Mouse (Mus musculus) forebrain, embryonic 13.5 days (tissue): ENCODE data around the gene Rapgef2. TPM values are rescaled to one million over a fixed set of nuclear protein-coding genes. Genes with fewer than 3 reads are reported as not detected.

ENCODE experiments used
- ATAC-seq: fragments of 200-750 bp; cut with Nextera tagmentation; 2 replicates; pipeline ENCODE4 v1.8.0; 2017
- H3K27ac ChIP-seq: fragments of 300-500 bp; sonication (generic); 2 replicates; pipeline ENCODE4 v1.5.1; 2015; ENCODE audit warnings: inconsistent platforms, mild to moderate bottlenecking, moderate library complexity
- H3K27me3 ChIP-seq: fragments of 300-500 bp; sonication (generic); 2 replicates; pipeline ENCODE4 v1.6.1; 2015; ENCODE audit warnings: mild to moderate bottlenecking, inconsistent platforms
- H3K36me3 ChIP-seq: fragments of 300-500 bp; sonication (generic); 2 replicates; pipeline ENCODE4 v1.6.1; 2015; ENCODE audit warnings: mild to moderate bottlenecking, inconsistent platforms; ENCODE audit not compliant: poor library complexity, severe bottlenecking
- H3K4me1 ChIP-seq: fragments of 300-500 bp; sonication (generic); 2 replicates; pipeline ENCODE4 v1.6.1; 2015; ENCODE audit warnings: inconsistent platforms
- H3K4me2 ChIP-seq: fragments of 300-500 bp; sonication (generic); 2 replicates; pipeline ENCODE4 v1.6.1; 2015; ENCODE audit warnings: inconsistent platforms, mild to moderate bottlenecking, moderate library complexity
- H3K4me3 ChIP-seq: fragments of 300-500 bp; sonication (generic); 2 replicates; pipeline ENCODE4 v1.5.1; 2015; ENCODE audit warnings: mild to moderate bottlenecking, inconsistent platforms
- H3K9ac ChIP-seq: fragments of 300-500 bp; sonication (generic); 2 replicates; pipeline ENCODE4 v1.6.1; 2015; ENCODE audit warnings: mild to moderate bottlenecking, inconsistent platforms
- H3K9me3 ChIP-seq: fragments of 300-500 bp; sonication (generic); replicated peaks from 2 replicates; pipeline ENCODE4 v1.6.1; 2016; ENCODE audit warnings: inconsistent platforms
- WGBS: fragments of 180-500 bp; shearing (Covaris S2); methylation state at CpG from one replicate; pipeline ENCODE4 v1.1.7; 2015; 5-methylcytosine and 5-hydroxymethylcytosine counted together
- polyA plus RNA-seq: library from polyadenylated mRNA; unstranded; fragments of >200 nt; fragmentation: Nextera tagmentation; extraction: Ambion mirVana; gene quantifications from 2 replicates; pipeline ENCODE4 v1.2.1, GENCODE M21; 2015

The Rapgef2 gene
- polyA plus RNA-seq, 1 experiment from 2014 or later, result 7.7 TPM

DNA sequence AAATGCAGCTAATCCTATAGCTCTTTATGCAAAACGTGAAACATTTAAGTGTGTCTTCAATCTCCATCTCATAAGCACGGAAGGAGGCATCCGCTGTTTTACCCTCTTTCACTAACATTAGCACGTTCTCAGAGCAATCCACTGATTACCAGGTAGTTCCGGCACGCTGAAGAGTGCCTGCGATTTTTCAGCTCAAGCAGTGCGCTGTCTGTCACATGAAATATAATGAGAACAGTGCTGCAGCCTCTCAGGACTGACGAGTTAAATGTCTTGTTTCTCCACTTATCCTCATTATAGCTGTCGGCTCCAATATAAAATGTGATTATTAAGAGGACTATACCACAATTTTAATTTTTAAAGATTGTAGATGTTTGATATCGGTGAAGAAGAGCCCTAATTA is 94.8 kb downstream of the Rapgef2 start:
- no peak overlapping the region for H3K4me2 ChIP-seq
- H3K9me3 ChIP-seq, result no peaks in the 10 kb centered on the region
- no peak overlapping the region for H3K27ac ChIP-seq
- no peak overlapping the region for H3K4me3 ChIP-seq
- no peaks in the 10 kb centered on the region for H3K27me3 ChIP-seq
- no peaks in the 10 kb centered on the region for H3K36me3 ChIP-seq
- H3K4me1 ChIP-seq, result peaks cover 18% of the 10 kb centered on the region
- peak; percentile 61; the same call in 1 of the 2 replicates for ATAC-seq
- 79% methylated on average over 11 of the region's 11 CpGs for WGBS
- H3K9ac ChIP-seq, result no peak overlapping the region

DNA sequence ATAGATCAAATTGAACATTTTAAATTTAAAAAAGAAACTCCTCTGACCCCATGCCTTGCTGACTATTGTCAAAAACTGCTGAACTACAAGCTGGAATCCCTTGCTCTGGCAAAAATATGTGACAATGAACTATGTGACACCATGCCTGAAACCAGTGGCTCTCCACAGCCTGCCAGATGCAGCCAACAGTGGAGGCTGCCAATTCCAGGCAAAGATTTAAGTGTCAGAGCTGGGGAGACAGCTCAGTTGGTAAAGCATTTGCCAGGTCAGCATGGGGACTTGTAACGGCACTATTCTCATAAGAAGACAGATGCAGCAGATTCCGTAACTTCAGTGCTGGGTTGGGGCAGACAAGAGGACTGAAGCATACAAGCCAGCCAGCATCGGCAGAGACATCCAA is 95.9 kb downstream of the Rapgef2 start:
- Histone ChIP-seq H3K9ac (no peak overlapping the region), H3K4me3 (no peak overlapping the region), H3K4me1 (peaks cover 18% of the 10 kb centered on the region), H3K4me2 (no peak overlapping the region), H3K36me3 (no peaks in the 10 kb centered on the region), H3K9me3 (no peaks in the 10 kb centered on the region), H3K27ac (no peak overlapping the region), H3K27me3 (no peaks in the 10 kb centered on the region)
- no peak for ATAC-seq
- WGBS, result 86% methylated on average over 3 of the region's 3 CpGs

DNA sequence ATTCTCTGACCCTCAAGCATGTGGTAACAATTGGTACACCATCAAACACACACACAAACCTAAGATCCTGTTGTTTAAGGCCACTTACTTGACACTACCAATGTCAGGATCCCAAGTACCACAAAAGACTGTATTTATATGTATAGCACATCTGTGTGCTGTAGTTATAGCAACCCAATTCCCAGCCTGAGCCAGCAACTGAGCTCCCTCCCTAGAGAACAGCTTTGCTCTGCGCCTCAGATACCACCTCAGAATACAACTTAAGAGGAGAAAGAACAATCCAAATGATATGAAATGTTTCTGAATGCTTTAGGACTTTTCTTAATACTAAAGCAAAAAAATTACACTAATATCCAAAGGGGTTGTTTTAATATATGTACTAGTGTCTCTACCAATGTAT is 98.4 kb downstream of the Rapgef2 start:
- Histone ChIP-seq H3K4me2 (no peak overlapping the region), H3K27ac (no peak overlapping the region), H3K27me3 (no peaks in the 10 kb centered on the region), H3K4me3 (no peak overlapping the region), H3K9me3 (no peaks in the 10 kb centered on the region), H3K36me3 (no peaks in the 10 kb centered on the region), H3K4me1 (peaks cover 14% of the 10 kb centered on the region), H3K9ac (no peak overlapping the region)
- no peak for ATAC-seq
- 97% methylated on average over 1 of the region's 1 CpGs for whole genome bisulfite sequencing

DNA sequence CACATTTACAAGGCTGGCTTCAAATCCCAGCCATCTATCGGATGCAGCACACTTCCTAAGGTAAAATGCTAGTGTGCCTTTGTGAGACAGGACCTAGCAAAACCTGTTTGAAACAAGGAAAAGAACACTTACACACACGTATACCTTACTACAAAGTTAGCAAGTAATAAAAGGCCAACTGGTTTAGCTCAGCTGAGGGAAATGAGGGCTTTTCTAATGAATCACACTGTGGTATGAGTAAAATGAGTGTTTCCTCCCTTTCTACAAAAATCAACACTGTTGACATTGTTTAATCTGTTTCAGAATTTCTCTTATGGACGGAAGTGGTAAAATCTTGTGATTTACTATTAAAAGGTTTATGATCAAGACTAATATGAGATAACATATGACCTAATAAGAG is 104.0 kb downstream of the Rapgef2 start:
- H3K9me3 ChIP-seq, result no peaks in the 10 kb centered on the region
- H3K4me2 ChIP-seq, result no peak overlapping the region
- H3K27me3 ChIP-seq, result no peaks in the 10 kb centered on the region
- H3K4me1 ChIP-seq, result peaks cover 25% of the 10 kb centered on the region
- H3K36me3 ChIP-seq, result no peaks in the 10 kb centered on the region
- ATAC-seq, result no peak
- H3K4me3 ChIP-seq, result no peak overlapping the region
- 85% methylated on average over 3 of the region's 3 CpGs for WGBS
- H3K27ac ChIP-seq, result no peak overlapping the region
- H3K9ac ChIP-seq, result no peak overlapping the region

DNA sequence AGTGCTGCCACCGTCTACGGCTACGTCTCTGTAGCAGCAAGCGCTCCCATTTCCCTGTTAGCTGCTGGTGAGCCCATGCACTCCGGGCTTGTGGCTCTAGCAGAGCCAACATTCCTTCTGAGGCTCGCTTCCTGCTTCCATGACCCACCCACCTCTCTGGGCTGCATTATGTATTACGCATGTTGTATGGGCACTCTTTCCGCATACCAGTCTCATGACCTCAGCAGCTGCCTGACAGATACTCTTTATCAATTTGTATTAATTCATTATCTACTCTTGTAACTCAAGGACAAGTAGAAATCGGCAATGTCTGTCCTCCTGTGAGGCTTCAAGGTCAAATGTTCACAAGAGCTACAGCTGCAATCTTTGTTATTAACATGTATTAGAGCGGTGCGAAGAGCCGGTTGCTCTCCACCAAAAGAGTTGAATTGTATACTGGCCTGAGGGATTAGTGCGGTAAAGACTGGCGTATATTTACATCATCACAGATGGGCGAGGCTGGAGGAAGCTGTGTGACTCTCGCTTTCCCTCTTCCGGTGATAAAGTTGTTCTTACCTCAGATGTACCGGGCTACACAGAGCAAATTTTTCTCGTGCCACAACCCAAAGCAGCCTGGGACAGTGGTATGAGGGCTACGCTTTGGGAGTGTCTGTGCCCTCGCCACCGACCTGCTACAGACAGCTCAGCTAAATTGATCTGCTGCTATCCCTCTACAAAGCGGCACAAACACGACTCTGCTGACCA is 104.9 kb downstream of the Rapgef2 start:
- ATAC-seq, result peak; percentile 54; the same call in 1 of the 2 replicates
- no peak overlapping the region for H3K4me3 ChIP-seq
- no peak overlapping the region for H3K9ac ChIP-seq
- peak overlapping the region; percentile 9; the same call in 1 of the 2 replicates for H3K4me2 ChIP-seq
- H3K36me3 ChIP-seq, result no peaks in the 10 kb centered on the region
- WGBS, result 72% methylated on average over 24 of the region's 24 CpGs
- no peaks in the 10 kb centered on the region for H3K27me3 ChIP-seq
- H3K4me1 ChIP-seq, result peaks cover 25% of the 10 kb centered on the region
- no peaks in the 10 kb centered on the region for H3K9me3 ChIP-seq
- H3K27ac ChIP-seq, result 0 out of 2 replicates have a peak overlapping the region, but pooled peaks have one; percentile 10

DNA sequence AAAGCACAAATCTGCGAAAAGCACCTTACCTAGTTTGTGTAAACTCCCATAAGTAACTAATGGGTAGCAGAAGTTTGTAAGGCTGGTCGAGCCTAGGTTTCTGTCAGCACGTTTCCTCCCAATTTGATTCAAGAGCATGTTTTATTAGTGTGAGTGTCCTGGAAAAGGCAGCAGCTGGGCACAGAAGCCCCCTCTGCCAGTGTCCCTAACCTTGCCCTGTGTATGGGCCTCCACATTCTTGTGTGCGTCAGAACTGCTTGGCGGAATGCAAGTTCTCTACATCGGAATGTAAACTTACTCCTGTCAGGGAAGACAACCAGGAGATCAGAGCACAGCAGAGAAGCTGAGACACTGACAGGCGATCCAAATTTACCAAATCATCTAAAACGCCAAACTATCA is 106.2 kb downstream of the Rapgef2 start:
- no peak overlapping the region for H3K9ac ChIP-seq
- no peak overlapping the region for H3K4me3 ChIP-seq
- 75% methylated on average over 8 of the region's 8 CpGs for WGBS
- H3K27ac ChIP-seq, result no peak overlapping the region
- ATAC-seq, result no peak
- no peaks in the 10 kb centered on the region for H3K9me3 ChIP-seq
- H3K27me3 ChIP-seq, result no peaks in the 10 kb centered on the region
- H3K36me3 ChIP-seq, result no peaks in the 10 kb centered on the region
- peaks cover 25% of the 10 kb centered on the region for H3K4me1 ChIP-seq
- no peak overlapping the region for H3K4me2 ChIP-seq

DNA sequence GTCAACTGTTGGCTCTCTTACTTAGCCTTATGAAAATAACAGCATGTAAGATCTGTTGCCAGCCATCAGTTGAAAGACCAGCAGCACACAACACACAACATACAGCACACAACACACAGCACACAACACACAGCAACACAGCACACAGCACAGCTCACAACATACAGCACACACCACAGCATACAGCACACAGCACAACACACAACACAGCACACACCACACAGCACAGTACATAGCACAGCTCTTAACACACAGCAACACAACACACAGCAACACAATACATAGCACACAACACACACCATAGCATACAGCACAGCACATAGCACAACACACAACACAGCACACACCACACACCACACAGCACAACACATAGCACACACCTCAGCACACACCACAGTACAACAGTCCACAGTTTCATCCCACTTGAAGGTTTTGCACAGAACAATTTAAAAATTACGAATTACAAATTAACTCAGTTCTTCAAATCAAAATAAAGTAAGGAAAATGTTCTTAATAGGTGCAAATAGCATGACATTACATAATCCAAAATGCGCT is 106.7 kb downstream of the Rapgef2 start:
- peak; percentile 20; the same call in 1 of the 2 replicates for ATAC-seq
- Histone ChIP-seq H3K27me3 (no peaks in the 10 kb centered on the region), H3K4me3 (no peak overlapping the region), H3K36me3 (no peaks in the 10 kb centered on the region), H3K9ac (no peak overlapping the region), H3K27ac (no peak overlapping the region), H3K9me3 (no peaks in the 10 kb centered on the region), H3K4me2 (no peak overlapping the region), H3K4me1 (peaks cover 25% of the 10 kb centered on the region)
- WGBS, result 92% methylated on average over 2 of the region's 2 CpGs

DNA sequence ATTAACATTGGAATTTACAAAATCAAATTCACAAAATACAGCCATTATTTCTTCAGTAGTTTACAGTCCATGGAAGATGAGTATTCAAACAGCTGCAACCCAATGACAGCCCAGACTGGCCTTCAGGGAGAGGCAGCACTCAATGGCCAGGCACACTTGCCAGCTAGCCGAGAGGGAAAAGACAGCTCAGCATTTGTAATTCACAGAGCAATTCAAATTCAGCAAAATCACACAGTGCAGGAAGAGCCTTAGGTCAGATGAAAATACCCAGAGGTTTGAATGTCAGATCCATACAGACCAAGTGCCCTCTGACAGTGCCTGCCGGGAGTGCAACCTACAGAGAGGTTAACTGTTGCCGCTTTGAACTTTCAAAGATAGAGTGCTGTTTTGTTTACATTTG is 107.6 kb downstream of the Rapgef2 start:
- WGBS, result 79% methylated on average over 3 of the region's 3 CpGs
- H3K27me3 ChIP-seq, result no peaks in the 10 kb centered on the region
- H3K27ac ChIP-seq, result no peak overlapping the region
- no peaks in the 10 kb centered on the region for H3K36me3 ChIP-seq
- H3K4me1 ChIP-seq, result peaks cover 25% of the 10 kb centered on the region
- ATAC-seq, result no peak
- no peak overlapping the region for H3K9ac ChIP-seq
- no peak overlapping the region for H3K4me3 ChIP-seq
- no peak overlapping the region for H3K4me2 ChIP-seq
- no peaks in the 10 kb centered on the region for H3K9me3 ChIP-seq

DNA sequence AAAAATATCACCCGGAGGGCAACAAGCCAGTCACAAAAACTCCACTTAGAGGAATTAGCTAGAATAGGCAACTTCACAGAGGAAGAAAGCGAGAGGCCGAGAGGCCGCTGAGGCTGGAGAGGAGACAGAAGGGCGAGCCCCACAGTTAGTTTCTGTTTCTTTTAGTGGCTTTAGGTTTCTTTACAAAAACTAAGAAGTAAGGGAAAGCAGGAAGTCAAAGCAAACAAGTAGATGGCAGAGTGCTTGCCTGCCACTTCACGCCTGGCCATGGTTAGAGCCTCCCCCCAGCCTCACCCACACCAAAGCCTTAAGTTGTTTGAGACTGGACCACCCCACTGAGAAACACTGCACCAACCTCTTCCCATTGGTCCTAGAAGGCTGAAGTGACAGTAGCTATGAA is 108.2 kb downstream of the Rapgef2 start:
- no peak overlapping the region; the same call in 1 of the 2 replicates for H3K27ac ChIP-seq
- H3K4me1 ChIP-seq, result peaks cover 25% of the 10 kb centered on the region
- no peaks in the 10 kb centered on the region for H3K9me3 ChIP-seq
- no peaks in the 10 kb centered on the region for H3K27me3 ChIP-seq
- H3K9ac ChIP-seq, result no peak overlapping the region
- no peak for ATAC-seq
- H3K4me3 ChIP-seq, result no peak overlapping the region
- 67% methylated on average over 6 of the region's 6 CpGs for WGBS
- no peaks in the 10 kb centered on the region for H3K36me3 ChIP-seq
- no peak overlapping the region for H3K4me2 ChIP-seq

DNA sequence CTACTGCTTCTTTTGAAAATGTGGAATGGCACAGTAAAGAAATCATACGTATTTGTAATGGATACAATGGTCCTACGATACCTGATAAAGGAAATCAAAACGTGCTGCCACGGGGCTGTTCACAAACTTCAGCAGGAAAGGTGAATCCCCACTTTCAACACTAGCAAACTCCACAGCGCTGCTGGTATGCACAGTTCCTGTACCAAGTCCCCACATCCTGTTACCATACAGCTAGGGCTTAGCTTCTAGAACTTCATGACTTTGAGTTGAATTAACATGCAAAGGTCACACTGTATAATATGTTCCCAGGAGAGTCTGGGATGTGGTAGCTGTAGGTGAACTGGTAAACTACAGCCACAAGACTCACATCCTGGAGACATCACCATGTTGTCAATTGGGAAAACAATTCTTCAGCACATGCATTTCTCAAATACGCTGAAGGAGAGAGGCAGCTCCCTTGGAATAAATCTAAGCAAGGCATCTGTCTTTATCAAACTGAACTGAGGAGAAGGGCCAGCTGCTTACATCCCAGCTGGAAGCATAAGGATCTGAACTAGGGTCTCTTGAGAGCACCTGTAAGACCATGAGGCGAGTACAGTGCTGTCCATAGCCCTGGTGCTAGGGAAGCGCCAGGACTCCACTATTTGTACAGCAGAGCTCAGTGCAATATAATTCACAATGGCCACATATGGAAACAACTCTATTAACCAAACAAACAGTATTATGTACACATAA is 109.0 kb downstream of the Rapgef2 start:
- no peak for ATAC-seq
- Histone ChIP-seq H3K4me3 (no peak overlapping the region), H3K9me3 (no peaks in the 10 kb centered on the region), H3K9ac (no peak overlapping the region), H3K4me1 (peaks cover 24% of the 10 kb centered on the region), H3K36me3 (0 out of 2 replicates have a peak, but pooled peaks cover 5% of the 10 kb centered on the region), H3K27ac (no peak overlapping the region), H3K4me2 (no peak overlapping the region), H3K27me3 (no peaks in the 10 kb centered on the region)
- WGBS, result 87% methylated on average over 8 of the region's 8 CpGs

DNA sequence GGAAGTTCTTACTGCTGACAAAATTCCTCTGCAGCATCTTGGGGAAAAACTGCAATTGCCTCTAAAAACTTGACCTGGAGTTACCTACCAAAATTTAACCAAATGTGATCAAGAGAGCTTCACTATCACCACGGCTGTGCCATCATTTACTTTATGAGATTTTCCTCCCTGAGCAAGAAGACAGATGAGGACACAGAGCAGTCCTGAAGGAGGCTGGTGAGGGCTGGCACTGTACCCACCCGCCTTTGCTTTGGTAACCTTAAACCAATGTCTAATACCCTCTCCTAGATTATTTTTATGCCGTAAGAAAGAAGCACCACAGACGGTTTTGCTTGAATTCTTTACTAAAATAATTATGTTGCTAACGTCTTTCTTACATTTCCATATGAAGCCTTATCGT is 112.1 kb downstream of the Rapgef2 start:
- Histone ChIP-seq H3K9ac (no peak overlapping the region), H3K27me3 (no peaks in the 10 kb centered on the region), H3K4me1 (peaks cover 11% of the 10 kb centered on the region; the same call in 1 of the 2 replicates), H3K36me3 (peaks cover 17% of the 10 kb centered on the region), H3K27ac (no peak overlapping the region), H3K4me2 (no peak overlapping the region), H3K9me3 (no peaks in the 10 kb centered on the region), H3K4me3 (no peak overlapping the region)
- no peak for ATAC-seq
- 89% methylated on average over 6 of the region's 6 CpGs for WGBS

DNA sequence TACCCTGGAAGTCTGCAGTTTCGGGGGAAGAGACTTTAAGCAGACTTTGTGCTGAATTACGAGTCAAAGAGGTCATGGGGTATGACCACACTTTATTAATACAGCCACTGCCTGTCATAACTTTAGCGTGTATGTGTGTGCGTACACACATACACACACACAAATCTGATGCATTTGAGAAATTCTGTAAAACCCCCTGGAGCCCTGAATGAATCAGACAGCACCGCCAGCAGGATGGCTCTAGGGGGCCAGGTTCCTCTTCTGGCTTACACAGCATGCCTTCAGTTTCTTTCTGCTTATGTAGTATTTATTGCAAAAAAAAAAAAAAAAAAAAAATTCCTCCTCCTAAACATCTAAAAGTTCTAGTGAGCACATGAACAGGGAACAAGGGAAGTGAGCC is 113.0 kb downstream of the Rapgef2 start:
- H3K9me3 ChIP-seq, result no peaks in the 10 kb centered on the region
- H3K9ac ChIP-seq, result no peak overlapping the region
- ATAC-seq, result no peak
- WGBS, result 91% methylated on average over 5 of the region's 5 CpGs
- no peak overlapping the region for H3K27ac ChIP-seq
- peaks cover 7% of the 10 kb centered on the region; the same call in 1 of the 2 replicates for H3K4me1 ChIP-seq
- H3K4me2 ChIP-seq, result no peak overlapping the region
- no peaks in the 10 kb centered on the region for H3K27me3 ChIP-seq
- H3K4me3 ChIP-seq, result no peak overlapping the region
- H3K36me3 ChIP-seq, result peaks cover 17% of the 10 kb centered on the region
